Mouse (Mus musculus): ENCODE results near the gene Tceal8. TPM values are rescaled to one million over a fixed set of nuclear protein-coding genes. Genes with fewer than 3 reads are reported as not detected.

Gene Tceal8
- polyA plus RNA-seq, 1 experiment from 2014 or later = 193 TPM

Small RNAs within 50 kb of the gene (microRNA-seq; reads per million reads assigned to microRNA genes)
- gene Mir6383 = not detected

Other genes starting within 250 kb of the Tceal8 start
- gene Arxes2, start 178.5 kb downstream of the Tceal8 start, polyA plus RNA-seq (2015; fragmentation: Nextera tagmentation; extraction: Ambion mirVana) = 57.4 and 57.8 TPM in 2 replicates
- 22.0 and 22.8 TPM in 2 replicates for gene Arxes1, start 139.0 kb downstream of the Tceal8 start, polyA plus RNA-seq (2015; fragmentation: Nextera tagmentation; extraction: Ambion mirVana)
- gene Bex2, start 104.1 kb downstream of the Tceal8 start, polyA plus RNA-seq (2015; fragmentation: Nextera tagmentation; extraction: Ambion mirVana) = 53.0 and 60.7 TPM in 2 replicates
- gene Nxf3, start 87.1 kb downstream of the Tceal8 start, polyA plus RNA-seq (2015; fragmentation: Nextera tagmentation; extraction: Ambion mirVana) = 0.05 and 0.14 TPM in 2 replicates
- 151 and 155 TPM in 2 replicates for gene Bex4, start 33.3 kb downstream of the Tceal8 start, polyA plus RNA-seq (2015; fragmentation: Nextera tagmentation; extraction: Ambion mirVana)
- 3.3 and 3.5 TPM in 2 replicates for gene Tceal5, start 31.5 kb upstream of the Tceal8 start, polyA plus RNA-seq (2015; fragmentation: Nextera tagmentation; extraction: Ambion mirVana)
- 1.5 and 3.8 TPM in 2 replicates for gene Tceal7, start 42.4 kb upstream of the Tceal8 start, polyA plus RNA-seq (2015; fragmentation: Nextera tagmentation; extraction: Ambion mirVana)
- 85.4 and 99.2 TPM in 2 replicates for gene Bex1, start 43.2 kb upstream of the Tceal8 start, polyA plus RNA-seq (2015; fragmentation: Nextera tagmentation; extraction: Ambion mirVana)
- gene Tceal9, start 72.7 kb upstream of the Tceal8 start, polyA plus RNA-seq (2015; fragmentation: Nextera tagmentation; extraction: Ambion mirVana) = 621 and 638 TPM in 2 replicates
- gene Bex3, start 97.9 kb upstream of the Tceal8 start, polyA plus RNA-seq (2015; fragmentation: Nextera tagmentation; extraction: Ambion mirVana) = 432 and 477 TPM in 2 replicates

Measured in lung, embryonic 15.5 days (tissue).